Mouse (Mus musculus): Measurements from ENCODE around the gene Gbp8.

DNA sequence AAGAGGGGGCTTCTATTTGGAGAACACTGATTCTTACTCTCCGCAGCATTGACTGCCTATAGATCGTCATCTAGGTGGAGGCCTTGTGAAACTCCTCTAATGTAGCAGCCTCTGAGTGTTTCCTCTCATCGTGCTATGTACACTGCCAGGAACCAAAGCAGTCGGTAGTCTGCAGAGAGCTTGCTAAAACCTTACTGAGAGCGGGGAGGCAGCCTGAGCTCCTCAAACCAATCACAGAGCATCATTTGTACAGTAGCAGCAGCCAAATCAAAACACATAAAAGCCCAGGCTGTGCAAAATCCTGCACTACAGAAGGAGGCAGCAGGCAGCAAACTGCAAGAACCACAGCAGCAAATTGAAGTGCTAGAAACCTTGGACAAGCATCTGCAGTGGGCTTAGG is 25.7 kb downstream of the Gbp8 start:
- TF ChIP-seq CTCF (IDR thresholded peaks at IDR 0.05; ENCODE audit: borderline replicate concordance, insufficient read depth, low read depth, low read length) (no peak), POLR2A (IDR thresholded peaks at IDR 0.05; ENCODE audit: borderline replicate concordance, insufficient read depth, low read length) (no peak)
